Mouse (Mus musculus) embryonic facial prominence, embryonic 13.5 days (tissue): Measurements from ENCODE around the gene Fam166b. TPM values are rescaled to one million over a fixed set of nuclear protein-coding genes. Genes with fewer than 3 reads are reported as not detected.

ENCODE experiments used
- polyA plus RNA-seq: library from polyadenylated mRNA; unstranded; fragments of >200 nt; fragmentation: Nextera tagmentation; extraction: Ambion mirVana; gene quantifications from 2 replicates; pipeline ENCODE4 v1.2.1, GENCODE M21; 2015

The Fam166b gene
- polyA plus RNA-seq, 1 experiment from 2014 or later, result 0.20 TPM

Other genes starting within 250 kb of the Fam166b start
- 0.41 and 0.62 TPM in 2 replicates for gene Atp8b5, start 162.0 kb downstream of the Fam166b start, polyA plus RNA-seq
- gene Rusc2, start 47.2 kb downstream of the Fam166b start, polyA plus RNA-seq, result 13.1 and 17.2 TPM in 2 replicates
- 7.0 and 8.8 TPM in 2 replicates for gene Tesk1, start 12.8 kb upstream of the Fam166b start, polyA plus RNA-seq
- 3.2 and 3.8 TPM in 2 replicates for gene Cd72, start 25.5 kb upstream of the Fam166b start, polyA plus RNA-seq
- not detected in 2 replicates for gene Sit1, start 54.6 kb upstream of the Fam166b start, polyA plus RNA-seq
- 66.2 and 73.4 TPM in 2 replicates for gene Ccdc107, start 63.8 kb upstream of the Fam166b start, polyA plus RNA-seq
- 45.7 and 47.8 TPM in 2 replicates for gene Arhgef39, start 70.6 kb upstream of the Fam166b start, polyA plus RNA-seq
- gene Car9, start 77.8 kb upstream of the Fam166b start, polyA plus RNA-seq, result 0.81 and 1.5 TPM in 2 replicates
- gene Tpm2, start 94.6 kb upstream of the Fam166b start, polyA plus RNA-seq, result 130 and 141 TPM in 2 replicates
- gene Creb3, start 133.2 kb upstream of the Fam166b start, polyA plus RNA-seq, result 48.9 and 54.9 TPM in 2 replicates
- gene Tln1, start 133.6 kb upstream of the Fam166b start, polyA plus RNA-seq, result 69.5 and 75.0 TPM in 2 replicates
- 37.1 and 39.7 TPM in 2 replicates for gene Rgp1, start 149.6 kb upstream of the Fam166b start, polyA plus RNA-seq
- 22.5 and 24.2 TPM in 2 replicates for gene Gba2, start 149.7 kb upstream of the Fam166b start, polyA plus RNA-seq
- gene Msmp, start 155.4 kb upstream of the Fam166b start, polyA plus RNA-seq, result 0.97 and 1.4 TPM in 2 replicates
- 18.2 and 19.1 TPM in 2 replicates for gene Npr2, start 202.8 kb upstream of the Fam166b start, polyA plus RNA-seq
- gene Spag8, start 224.5 kb upstream of the Fam166b start, polyA plus RNA-seq, result 1.1 and 1.8 TPM in 2 replicates
- gene Hint2, start 227.3 kb upstream of the Fam166b start, polyA plus RNA-seq, result 74.2 and 92.1 TPM in 2 replicates
- gene Tmem8b, start 239.8 kb upstream of the Fam166b start, polyA plus RNA-seq, result 7.2 and 8.4 TPM in 2 replicates
- 3.4 and 4.2 TPM in 2 replicates for gene Fam221b, start 240.0 kb upstream of the Fam166b start, polyA plus RNA-seq